Mouse (Mus musculus) right cerebral cortex, adult 2 months (tissue): ENCODE data around the gene Adamts15.

Experiments used
- DNase-seq, 2 experiments: peaks; one replicate each; pipeline ENCODE4 v3.0.0; 2021 to 2022; ENCODE audit warnings: low spot score in 2 of 2

Gene Adamts15

DNA sequence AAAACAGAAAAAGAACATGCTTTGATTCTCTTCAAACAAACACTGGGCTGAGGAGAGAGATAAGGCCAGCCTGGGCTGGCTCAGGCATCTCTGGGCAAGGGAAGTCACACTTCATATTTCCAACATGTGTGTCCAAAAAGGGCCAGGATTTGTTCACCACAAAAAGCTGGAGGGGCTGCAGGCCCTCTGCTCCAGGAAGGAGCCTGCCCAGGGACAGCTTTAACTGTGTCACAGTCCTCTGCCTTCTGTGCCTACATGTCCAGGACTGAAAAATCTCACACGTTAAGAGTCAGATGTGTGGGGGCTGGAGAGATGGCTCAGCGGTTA, 42.3 kb downstream of the Adamts15 start:
- DNase-seq, result no peak

DNA sequence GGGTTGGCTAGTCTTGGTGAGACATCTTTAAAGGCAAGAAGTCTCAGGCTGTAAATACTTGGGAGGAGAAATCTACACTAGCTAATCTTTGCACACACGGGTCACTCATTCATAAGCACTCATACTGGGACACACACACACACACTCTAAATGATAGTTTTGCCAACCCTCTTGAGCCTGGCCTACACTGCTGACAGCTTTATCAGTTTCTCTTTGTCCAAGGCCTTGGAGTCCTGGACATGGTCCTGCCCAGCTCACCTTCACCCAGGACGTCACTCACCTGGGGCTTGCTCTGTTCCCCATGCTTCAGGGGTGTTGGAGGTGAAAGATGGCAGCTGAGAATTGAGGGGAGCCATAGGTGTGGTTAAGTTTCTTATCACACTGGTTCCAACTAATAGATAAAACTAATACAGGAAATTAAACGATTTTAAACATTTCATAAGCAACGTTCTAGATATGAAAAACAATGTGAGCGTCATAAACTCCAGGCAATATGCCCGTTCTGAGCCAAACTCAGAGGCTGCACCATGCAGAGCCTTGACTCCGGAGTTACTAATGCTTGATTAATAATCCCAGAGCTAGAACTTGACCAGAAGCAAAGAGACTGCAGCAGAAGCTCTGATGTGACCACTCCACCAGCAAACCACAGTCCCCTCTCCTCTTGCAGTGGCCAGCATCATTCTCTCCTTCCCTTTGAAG, 42.9 kb downstream of the Adamts15 start:
- no peak for DNase-seq

DNA sequence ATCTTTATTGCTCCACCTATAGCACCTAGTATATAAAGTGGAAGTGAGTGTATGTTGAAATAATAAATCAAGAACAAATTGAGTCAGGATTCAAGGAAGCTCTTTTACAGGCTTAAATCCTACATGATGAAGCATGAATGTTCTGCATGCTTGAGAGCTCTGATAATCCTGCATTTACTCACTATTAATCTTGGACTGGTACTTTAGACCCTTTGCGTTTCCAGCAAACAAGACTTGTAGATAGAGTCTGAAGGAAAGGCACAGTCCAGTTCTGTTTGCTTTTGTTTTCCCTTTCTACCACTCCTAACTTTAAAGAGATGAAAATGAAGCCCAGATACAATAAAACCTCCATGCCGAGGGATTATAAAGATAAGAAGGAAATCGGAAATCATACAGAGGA, 45.7 kb downstream of the Adamts15 start:
- DNase-seq, result no peak

DNA sequence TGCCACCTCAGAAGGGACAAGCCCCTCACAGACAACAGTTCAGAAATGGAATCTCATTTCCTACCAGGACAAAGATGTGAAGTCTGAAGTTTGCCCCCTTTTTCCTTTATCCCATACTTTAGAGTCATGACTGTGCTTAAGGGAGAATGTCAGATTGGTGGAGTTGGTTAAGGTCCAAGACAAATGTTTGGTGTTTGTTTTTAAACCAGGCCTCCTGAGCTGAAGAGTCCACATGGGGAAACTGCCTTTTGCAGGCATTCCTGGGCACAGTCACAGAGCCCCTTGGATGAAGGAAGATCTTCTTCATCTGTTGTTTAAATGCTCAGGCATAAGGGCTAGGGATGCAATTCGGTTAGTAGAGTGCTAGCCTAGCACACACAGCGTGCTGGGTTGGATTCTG, 66.4 kb downstream of the Adamts15 start:
- DNase-seq, result no peak

DNA sequence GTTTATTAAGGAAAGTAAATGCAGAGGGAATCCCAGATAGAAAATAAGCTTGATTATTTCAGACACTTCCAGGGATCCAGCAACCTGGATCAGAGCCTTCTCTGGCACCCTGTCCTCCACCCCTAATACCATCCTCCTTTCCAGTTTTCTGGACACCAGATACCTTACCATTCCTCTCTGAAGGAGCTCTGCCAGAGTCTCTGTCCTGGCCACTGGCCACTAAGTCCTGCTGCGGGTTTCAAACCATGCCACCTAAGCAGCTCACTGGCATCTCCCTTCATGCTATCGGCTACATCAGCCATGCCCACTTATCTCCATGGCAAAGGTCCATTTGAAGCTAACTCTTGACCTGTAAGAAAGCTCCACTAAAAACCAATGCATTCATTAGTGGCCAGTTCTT, 70.4 kb downstream of the Adamts15 start:
- DNase-seq, result no peak

DNA sequence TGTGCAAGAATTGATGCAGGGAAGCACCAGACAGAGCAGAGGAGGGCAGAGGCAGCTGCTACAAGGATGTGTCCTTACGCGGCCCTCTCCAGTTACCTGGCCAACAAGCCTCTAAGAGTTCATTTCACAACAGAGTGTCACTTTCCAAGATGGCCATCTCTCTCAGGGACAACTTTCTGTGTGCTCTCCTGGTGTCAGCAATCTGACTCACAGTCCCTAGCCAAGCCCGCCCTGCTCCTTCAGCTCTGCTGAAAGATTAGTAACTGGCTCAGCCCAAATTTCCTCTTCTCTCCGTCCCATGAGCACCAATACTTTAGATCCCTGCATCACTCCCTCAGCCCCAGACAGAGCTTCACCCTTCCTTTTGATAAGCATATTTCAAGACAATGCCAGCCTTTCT, 72.3 kb downstream of the Adamts15 start:
- no peak for DNase-seq

DNA sequence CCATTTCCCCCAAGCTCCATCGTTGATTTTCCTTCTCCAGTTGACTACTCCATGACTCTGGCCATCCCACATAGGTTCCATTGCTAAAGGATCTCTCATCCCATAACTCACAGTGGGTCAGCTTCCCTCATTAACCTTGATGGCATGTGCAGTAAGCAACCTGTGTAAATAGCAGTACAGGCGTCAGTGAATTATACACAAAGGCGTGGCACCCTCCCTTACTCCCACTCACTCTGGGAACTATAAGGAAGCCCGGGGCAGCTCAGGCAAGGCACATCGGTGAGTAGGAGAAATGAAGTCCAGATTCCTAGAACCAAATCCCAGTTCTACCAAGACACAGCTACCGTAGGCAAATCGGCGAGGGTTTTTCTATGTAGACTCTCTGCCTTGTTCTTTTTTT, 72.8 kb downstream of the Adamts15 start:
- no peak for DNase-seq
